Mouse (Mus musculus): ENCODE measurements around the gene Nhlrc4.

DNA sequence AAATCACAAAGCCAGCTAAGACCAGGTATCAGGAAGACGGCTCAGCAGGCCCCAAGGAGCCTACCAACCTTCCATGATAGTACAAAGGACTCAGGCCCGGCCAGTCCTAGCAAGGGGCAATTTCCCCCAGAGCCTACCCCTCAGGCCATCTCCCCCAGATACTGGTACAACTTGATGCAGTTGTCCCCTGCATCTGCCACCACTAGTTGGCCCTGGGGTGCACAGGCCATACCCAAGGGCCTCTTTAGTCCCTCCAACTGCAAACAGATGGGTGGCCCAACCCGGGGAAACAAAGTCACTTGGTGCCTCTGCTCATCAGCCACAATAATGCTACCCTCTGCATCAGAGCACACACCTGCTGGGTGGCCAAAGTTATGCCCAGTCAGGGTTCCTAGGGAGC lies 1.5 kb downstream of the Nhlrc4 start:
- TF ChIP-seq CTCF (IDR thresholded peaks at IDR 0.05; ENCODE audit: extremely low read depth, insufficient read depth, insufficient read length, insufficient replicate concordance) (no peak), POLR2A (IDR thresholded peaks at IDR 0.05; ENCODE audit: low read depth, low read length) (no peak)
